Mouse (Mus musculus) cerebellum, adult 11-12 months (tissue): ENCODE results near the gene Gbf1.

Source experiments
- DNase-seq: peaks from one replicate; pipeline ENCODE4 v3.0.0; 2022

The Gbf1 gene

GRCm38 (mm10) chr19:46332721-46333339 is 180.5 kb downstream of the Gbf1 start:
- DNase-seq: peak; percentile 60

- DNase-seq: peak; percentile 82
Measured at GRCm38 (mm10) chr19:46333906-46334305, 181.6 kb downstream of the Gbf1 start.
